Mouse (Mus musculus) liver, embryonic 13.5 days (tissue): ENCODE measurements around the gene Cib1. TPM values are rescaled to one million over a fixed set of nuclear protein-coding genes. Genes with fewer than 3 reads are reported as not detected.

Experiments
- ATAC-seq: fragments of 200-750 bp; cut with Nextera tagmentation; 2 replicates; pipeline ENCODE4 v1.8.0; 2017; ENCODE audit warnings: low read depth, mild to moderate bottlenecking, moderate number of reproducible peaks, moderate library complexity
- DNase-seq: peaks from one replicate; pipeline ENCODE4 v3.0.0; 2022
- H3K27ac ChIP-seq: fragments of 300-500 bp; sonication (generic); 2 replicates; pipeline ENCODE4 v1.5.1; 2015; ENCODE audit warnings: moderate library complexity, mild to moderate bottlenecking, inconsistent platforms
- H3K27me3 ChIP-seq: fragments of 300-500 bp; sonication (generic); 2 replicates; pipeline ENCODE4 v1.6.1; 2015; ENCODE audit warnings: mild to moderate bottlenecking, inconsistent platforms
- H3K36me3 ChIP-seq: fragments of 300-500 bp; sonication (generic); 2 replicates; pipeline ENCODE4 v1.6.1; 2015; ENCODE audit warnings: mild to moderate bottlenecking, inconsistent platforms
- H3K4me1 ChIP-seq: fragments of 300-500 bp; sonication (generic); replicated peaks from 2 replicates; pipeline ENCODE4 v1.6.1; 2015; ENCODE audit warnings: inconsistent platforms
- H3K4me2 ChIP-seq: fragments of 300-500 bp; sonication (generic); 2 replicates; pipeline ENCODE4 v1.6.1; 2015; ENCODE audit warnings: inconsistent platforms, mild to moderate bottlenecking, moderate library complexity
- H3K4me3 ChIP-seq: fragments of 300-500 bp; sonication (generic); replicated peaks from 2 replicates; pipeline ENCODE4 v1.5.1; 2015; ENCODE audit warnings: mild to moderate bottlenecking, inconsistent platforms
- H3K9ac ChIP-seq: fragments of 300-500 bp; sonication (generic); 2 replicates; pipeline ENCODE4 v1.6.1; 2015; ENCODE audit warnings: mild to moderate bottlenecking, inconsistent platforms
- H3K9me3 ChIP-seq: fragments of 300-500 bp; sonication (generic); replicated peaks from 2 replicates; pipeline ENCODE4 v1.6.1; 2016; ENCODE audit warnings: inconsistent platforms
- WGBS: fragments of 180-500 bp; shearing (Covaris S2); methylation state at CpG from one replicate; pipeline ENCODE4 v1.1.7; 2015; ENCODE audit not compliant: insufficient replicate concordance; 5-methylcytosine and 5-hydroxymethylcytosine counted together
- polyA plus RNA-seq: library from polyadenylated mRNA; unstranded; fragments of >200 nt; fragmentation: Nextera tagmentation; extraction: Ambion mirVana; gene quantifications from 2 replicates; pipeline ENCODE4 v1.2.1, GENCODE M21; 2015

Cib1 gene
- polyA plus RNA-seq, 1 experiment from 2014 or later, result 102 TPM

DNA sequence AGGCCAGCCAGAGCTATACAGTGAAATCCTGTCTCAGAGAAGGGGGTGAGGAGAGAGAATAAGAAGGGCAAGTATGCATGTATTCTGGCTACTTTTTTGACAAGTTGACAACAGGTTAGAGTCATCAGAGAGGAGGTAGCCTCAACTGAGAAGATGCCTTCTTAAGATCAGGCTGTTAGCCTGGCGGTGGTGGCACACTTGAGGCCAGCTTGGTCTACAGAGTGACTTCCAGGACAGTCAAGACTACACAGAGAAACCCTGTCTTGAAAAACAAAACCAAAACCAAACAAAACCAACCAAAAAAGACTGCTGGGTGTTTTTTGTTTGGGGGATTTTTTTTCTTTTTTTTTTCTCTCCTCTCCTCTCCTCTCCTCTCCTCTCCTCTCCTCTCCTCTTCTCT, 49.1 kb downstream of the Cib1 start:
- Histone ChIP-seq H3K36me3 (no peaks in the 10 kb centered on the region), H3K4me2 (no peak overlapping the region), H3K27me3 (peaks cover 6% of the 10 kb centered on the region; the same call in 1 of the 2 replicates), H3K4me1 (peaks cover 77% of the 10 kb centered on the region), H3K27ac (peak overlapping the region; percentile 50; the same call in 1 of the 2 replicates), H3K9ac (no peak overlapping the region), H3K9me3 (no peaks in the 10 kb centered on the region), H3K4me3 (no peak overlapping the region)
- no peak for DNase-seq
- no peak for ATAC-seq
- WGBS, result 71% methylated on average over 1 of the region's 1 CpGs

DNA sequence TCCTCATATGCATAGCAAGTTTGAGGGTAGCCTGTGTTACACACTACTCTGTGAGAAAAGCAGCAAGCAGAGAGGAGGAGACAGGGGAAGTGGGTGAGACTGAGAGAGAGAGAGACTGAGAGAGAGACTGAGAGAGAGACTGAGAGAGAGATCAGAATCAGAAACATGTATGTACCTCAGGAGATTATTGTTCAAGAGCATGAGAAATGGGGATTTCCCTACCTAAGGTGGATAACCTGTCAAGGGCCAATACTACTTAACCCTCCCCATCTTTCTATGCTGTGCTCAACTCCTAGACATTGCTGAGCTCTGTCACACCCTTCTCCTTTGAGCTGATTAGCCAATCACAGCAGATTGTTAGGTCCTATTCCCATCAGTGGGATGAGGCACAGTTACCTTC, 50.5 kb downstream of the Cib1 start:
- H3K27me3 ChIP-seq, result no peaks in the 10 kb centered on the region
- no peaks in the 10 kb centered on the region for H3K9me3 ChIP-seq
- H3K36me3 ChIP-seq, result no peaks in the 10 kb centered on the region
- H3K27ac ChIP-seq, result peak overlapping the region; percentile 27; the same call in 1 of the 2 replicates
- DNase-seq, result no peak
- H3K9ac ChIP-seq, result no peak overlapping the region
- H3K4me1 ChIP-seq, result peaks cover 63% of the 10 kb centered on the region
- no peak overlapping the region for H3K4me3 ChIP-seq
- H3K4me2 ChIP-seq, result no peak overlapping the region
- ATAC-seq, result no peak

DNA sequence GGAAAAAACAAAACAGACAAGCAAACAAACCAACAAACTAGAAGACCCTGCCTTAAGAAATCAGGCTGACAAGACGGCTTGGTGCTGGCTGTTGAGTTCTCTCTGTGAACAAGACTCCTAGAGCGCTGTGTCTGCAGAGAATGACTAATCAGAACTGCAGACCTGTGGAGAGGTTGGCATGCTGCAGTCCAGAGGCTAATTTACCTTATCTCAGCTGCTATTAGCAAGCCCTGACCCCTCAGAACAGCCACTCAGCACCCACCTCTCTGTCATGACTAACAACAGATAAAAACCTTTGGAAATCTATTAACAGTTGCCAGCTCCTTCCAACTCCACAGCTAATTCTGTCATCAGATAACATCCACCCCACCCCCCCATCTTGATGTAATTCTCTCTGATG, 51.5 kb downstream of the Cib1 start:
- ATAC-seq (peak; percentile 50), DNase-seq (peak; percentile 43)
- Histone ChIP-seq H3K27me3 (no peaks in the 10 kb centered on the region), H3K9me3 (no peaks in the 10 kb centered on the region), H3K36me3 (no peaks in the 10 kb centered on the region), H3K4me2 (no peak overlapping the region), H3K9ac (no peak overlapping the region), H3K4me3 (no peak overlapping the region), H3K4me1 (peaks cover 53% of the 10 kb centered on the region), H3K27ac (peak overlapping the region; percentile 13; the same call in 1 of the 2 replicates)
- WGBS, result 17% methylated on average over 2 of the region's 2 CpGs

- Histone ChIP-seq H3K4me2 (no peak overlapping the region), H3K9ac (no peak overlapping the region), H3K27me3 (no peaks in the 10 kb centered on the region), H3K4me1 (peaks cover 46% of the 10 kb centered on the region), H3K27ac (no peak overlapping the region), H3K4me3 (no peak overlapping the region), H3K36me3 (no peaks in the 10 kb centered on the region), H3K9me3 (no peaks in the 10 kb centered on the region)
- ATAC-seq (no peak), DNase-seq (no peak)
- WGBS, result 63% methylated on average over 3 of the region's 3 CpGs
Measured at GRCm38 (mm10) chr7:80180202-80180601, 52.4 kb downstream of the Cib1 start.

DNA sequence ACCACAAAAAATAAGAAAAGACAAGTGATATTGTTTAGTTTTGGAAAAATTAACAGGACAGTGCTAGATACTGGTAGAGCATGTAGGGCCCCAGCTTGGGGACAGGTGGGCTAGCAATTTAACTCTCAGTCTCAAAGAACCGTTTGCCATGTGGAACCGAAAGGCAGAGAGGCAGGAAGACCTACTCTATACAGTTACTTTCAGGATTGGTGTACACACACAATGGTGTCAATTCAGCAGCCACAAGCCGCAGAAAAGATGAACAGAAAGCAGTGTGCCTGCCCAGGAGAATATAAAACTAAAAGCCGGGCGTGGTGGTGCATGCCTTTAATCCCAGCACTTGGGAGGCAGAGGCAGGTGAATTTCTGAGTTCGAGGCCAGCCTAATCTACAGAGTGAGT, 52.8 kb downstream of the Cib1 start:
- Histone ChIP-seq H3K9me3 (no peaks in the 10 kb centered on the region), H3K9ac (no peak overlapping the region), H3K4me1 (peaks cover 42% of the 10 kb centered on the region), H3K27me3 (no peaks in the 10 kb centered on the region), H3K27ac (no peak overlapping the region), H3K4me2 (no peak overlapping the region), H3K4me3 (no peak overlapping the region), H3K36me3 (no peaks in the 10 kb centered on the region)
- 83% methylated on average over 6 of the region's 6 CpGs for WGBS
- ATAC-seq, result no peak
- no peak for DNase-seq

GRCm38 (mm10) chr7:80179327-80179726, 53.3 kb downstream of the Cib1 start:
- Histone ChIP-seq H3K27me3 (no peaks in the 10 kb centered on the region), H3K9me3 (no peaks in the 10 kb centered on the region), H3K27ac (no peak overlapping the region), H3K4me3 (no peak overlapping the region), H3K4me2 (no peak overlapping the region), H3K36me3 (no peaks in the 10 kb centered on the region), H3K4me1 (peaks cover 39% of the 10 kb centered on the region), H3K9ac (no peak overlapping the region)
- 80% methylated on average over 6 of the region's 6 CpGs for WGBS
- no peak for ATAC-seq
- DNase-seq, result no peak

- DNase-seq (no peak), ATAC-seq (no peak)
- WGBS, result 79% methylated on average over 10 of the region's 10 CpGs
Measured at GRCm38 (mm10) chr7:80178037-80178729, 54.4 kb downstream of the Cib1 start.

GRCm38 (mm10) chr7:80177438-80177837, 55.2 kb downstream of the Cib1 start:
- Histone ChIP-seq H3K4me3 (no peak overlapping the region), H3K36me3 (no peaks in the 10 kb centered on the region), H3K27ac (no peak overlapping the region), H3K4me2 (no peak overlapping the region), H3K4me1 (peaks cover 27% of the 10 kb centered on the region), H3K9ac (no peak overlapping the region), H3K9me3 (no peaks in the 10 kb centered on the region), H3K27me3 (no peaks in the 10 kb centered on the region)
- DNase-seq, result no peak
- WGBS, result 82% methylated on average over 3 of the region's 3 CpGs
- no peak for ATAC-seq

More at GRCm38 (mm10) chr7:80178037-80178729, 54.4 kb downstream of the Cib1 start:
- H3K36me3 ChIP-seq, result no peaks in the 10 kb centered on the region
- no peaks in the 10 kb centered on the region for H3K27me3 ChIP-seq
- peak overlapping the region; percentile 9; the same call in 1 of the 2 replicates for H3K27ac ChIP-seq
- no peak overlapping the region for H3K4me2 ChIP-seq
- no peak overlapping the region for H3K4me3 ChIP-seq
- no peaks in the 10 kb centered on the region for H3K9me3 ChIP-seq
- no peak overlapping the region for H3K9ac ChIP-seq
- peaks cover 32% of the 10 kb centered on the region for H3K4me1 ChIP-seq

Other genes with a start within 250 kb of the Cib1 start
- 3.9 and 5.2 TPM in 2 replicates for gene Zfp710, start 208.0 kb downstream of the Cib1 start, polyA plus RNA-seq
- gene Idh2, start 117.4 kb downstream of the Cib1 start, polyA plus RNA-seq, result 137 and 146 TPM in 2 replicates
- 13.1 and 14.1 TPM in 2 replicates for gene Sema4b, start 46.0 kb downstream of the Cib1 start, polyA plus RNA-seq
- gene Gdpgp1, start 52 bp upstream of the Cib1 start, polyA plus RNA-seq, result 2.4 and 3.0 TPM in 2 replicates
- gene Ttll13, start 13.6 kb upstream of the Cib1 start, polyA plus RNA-seq, result 0.23 and 0.72 TPM in 2 replicates
- gene Ngrn, start 28.4 kb upstream of the Cib1 start, polyA plus RNA-seq, result 33.5 and 37.2 TPM in 2 replicates
- 4.4 and 7.9 TPM in 2 replicates for gene Vps33b, start 36.8 kb upstream of the Cib1 start, polyA plus RNA-seq
- 114 and 130 TPM in 2 replicates for gene Prc1, start 61.6 kb upstream of the Cib1 start, polyA plus RNA-seq
- 3.3 and 3.4 TPM in 2 replicates for gene Rccd1, start 91.6 kb upstream of the Cib1 start, polyA plus RNA-seq
- gene Unc45a, start 108.2 kb upstream of the Cib1 start, polyA plus RNA-seq, result 10.3 and 11.5 TPM in 2 replicates
- gene Hddc3, start 110.3 kb upstream of the Cib1 start, polyA plus RNA-seq, result 3.8 and 4.2 TPM in 2 replicates
- 2.2 and 2.6 TPM in 2 replicates for gene Man2a2, start 138.6 kb upstream of the Cib1 start, polyA plus RNA-seq
- 10.6 and 12.0 TPM in 2 replicates for gene Fes, start 155.1 kb upstream of the Cib1 start, polyA plus RNA-seq
- 3.8 and 4.1 TPM in 2 replicates for gene Furin, start 172.6 kb upstream of the Cib1 start, polyA plus RNA-seq